Mouse (Mus musculus): ENCODE data around the gene Trmt1. TPM values are rescaled to one million over a fixed set of nuclear protein-coding genes. Genes with fewer than 3 reads are reported as not detected.
A peak's percentile ranks its signal among the peaks of the same experiment; 100 is the strongest.

The Trmt1 gene
- polyA plus RNA-seq, 1 experiment from 2014 or later: 65.7 TPM

- no peak overlapping the region; the same call in 1 of the 2 replicates for H3K9ac ChIP-seq (ENCODE audit: low read length)
- no peaks in the 10 kb centered on the region for H3K9me3 ChIP-seq (ENCODE audit: control insufficient read depth, low read length)
- no peak for DNase-seq (ENCODE audit: low spot score)
- H3K27me3 ChIP-seq (ENCODE audit: control insufficient read depth, insufficient read depth, low read length): peaks cover 23% of the 10 kb centered on the region
- H3K27ac ChIP-seq (replicated peaks; ENCODE audit: low read depth, low read length): peak overlapping the region; percentile 49; the same call in 1 of the 2 replicates
- H3K4me1 ChIP-seq (ENCODE audit: control insufficient read depth, insufficient read depth, low read length): peaks cover 80% of the 10 kb centered on the region
- H3K36me3 ChIP-seq (ENCODE audit: control insufficient read depth, insufficient read depth, low read length): no peaks in the 10 kb centered on the region
- no peak overlapping the region for H3K4me3 ChIP-seq (ENCODE audit: low read depth, low read length)
- WGBS: 36% methylated on average over 10 of the region's 10 CpGs
- no peak for ATAC-seq (ENCODE audit: insufficient number of reproducible peaks, low FRiP score, low TSS enrichment, low read depth)
- no peak overlapping the region for H3K4me2 ChIP-seq (ENCODE audit: low read depth, severe bottlenecking)
These were observed 52.8 kb downstream of the Trmt1 start for GRCm38 (mm10) chr8:84738715-84739400.

GRCm38 (mm10) chr8:84739401-84739742 lies 53.3 kb downstream of the Trmt1 start:
- Histone ChIP-seq H3K9me3 (ENCODE audit: control insufficient read depth, low read length) (no peaks in the 10 kb centered on the region), H3K36me3 (ENCODE audit: control insufficient read depth, insufficient read depth, low read length) (no peaks in the 10 kb centered on the region), H3K4me2 (ENCODE audit: low read depth, severe bottlenecking) (no peak overlapping the region), H3K9ac (ENCODE audit: low read length) (no peak overlapping the region), H3K27ac (replicated peaks; ENCODE audit: low read depth, low read length) (peak overlapping the region; percentile 56; the same call in 1 of the 2 replicates), H3K27me3 (ENCODE audit: control insufficient read depth, insufficient read depth, low read length) (peaks cover 23% of the 10 kb centered on the region), H3K4me3 (ENCODE audit: low read depth, low read length) (no peak overlapping the region), H3K4me1 (ENCODE audit: control insufficient read depth, insufficient read depth, low read length) (peaks cover 85% of the 10 kb centered on the region)
- no peak for ATAC-seq (ENCODE audit: insufficient number of reproducible peaks, low FRiP score, low TSS enrichment, low read depth)
- DNase-seq (ENCODE audit: low spot score): no peak
- 0% methylated on average over 1 of the region's 1 CpGs for WGBS

- H3K27me3 ChIP-seq (ENCODE audit: control insufficient read depth, insufficient read depth, low read length): peaks cover 20% of the 10 kb centered on the region
- H3K9ac ChIP-seq (ENCODE audit: low read length): 0 out of 2 replicates have a peak overlapping the region, but pooled peaks have one; percentile 43
- peak overlapping the region; percentile 100 for H3K27ac ChIP-seq (replicated peaks; ENCODE audit: low read depth, low read length)
- WGBS: 26% methylated on average over 13 of the region's 13 CpGs
- H3K36me3 ChIP-seq (ENCODE audit: control insufficient read depth, insufficient read depth, low read length): no peaks in the 10 kb centered on the region
- no peaks in the 10 kb centered on the region for H3K9me3 ChIP-seq (ENCODE audit: control insufficient read depth, low read length)
- no peak overlapping the region for H3K4me3 ChIP-seq (ENCODE audit: low read depth, low read length)
- peaks cover 97% of the 10 kb centered on the region for H3K4me1 ChIP-seq (ENCODE audit: control insufficient read depth, insufficient read depth, low read length)
- no peak overlapping the region for H3K4me2 ChIP-seq (ENCODE audit: low read depth, severe bottlenecking)
- no peak for ATAC-seq (ENCODE audit: insufficient number of reproducible peaks, low FRiP score, low TSS enrichment, low read depth)
- no peak for DNase-seq (ENCODE audit: low spot score)
These were observed 55.1 kb downstream of the Trmt1 start for GRCm38 (mm10) chr8:84740895-84741843.

- peak overlapping the region; percentile 100 for H3K27ac ChIP-seq (replicated peaks; ENCODE audit: low read depth, low read length)
- peak; percentile 88 for ATAC-seq (ENCODE audit: insufficient number of reproducible peaks, low FRiP score, low TSS enrichment, low read depth)
- DNase-seq (ENCODE audit: low spot score): peak; percentile 93
These were observed 56.3 kb downstream of the Trmt1 start for GRCm38 (mm10) chr8:84742171-84743053.

GRCm38 (mm10) chr8:84743054-84743415 lies 56.9 kb downstream of the Trmt1 start:
- Histone ChIP-seq H3K4me3 (ENCODE audit: low read depth, low read length) (peak overlapping the region; percentile 22), H3K4me1 (ENCODE audit: control insufficient read depth, insufficient read depth, low read length) (peaks cover 93% of the 10 kb centered on the region), H3K27me3 (ENCODE audit: control insufficient read depth, insufficient read depth, low read length) (peaks cover 28% of the 10 kb centered on the region), H3K36me3 (ENCODE audit: control insufficient read depth, insufficient read depth, low read length) (no peaks in the 10 kb centered on the region), H3K27ac (replicated peaks; ENCODE audit: low read depth, low read length) (peak overlapping the region; percentile 100), H3K9me3 (ENCODE audit: control insufficient read depth, low read length) (no peaks in the 10 kb centered on the region), H3K9ac (ENCODE audit: low read length) (peak overlapping the region; percentile 45; the same call in 1 of the 2 replicates), H3K4me2 (ENCODE audit: low read depth, severe bottlenecking) (peak overlapping the region; percentile 49)
- no peak for DNase-seq (ENCODE audit: low spot score)
- ATAC-seq (ENCODE audit: insufficient number of reproducible peaks, low FRiP score, low TSS enrichment, low read depth): peak; percentile 49
- WGBS: 2% methylated on average over 10 of the region's 10 CpGs

More at GRCm38 (mm10) chr8:84742171-84743053, 56.3 kb downstream of the Trmt1 start:
- H3K27me3 ChIP-seq (ENCODE audit: control insufficient read depth, insufficient read depth, low read length): peaks cover 26% of the 10 kb centered on the region
- H3K4me2 ChIP-seq (ENCODE audit: low read depth, severe bottlenecking): peak overlapping the region; percentile 49
- H3K4me3 ChIP-seq (ENCODE audit: low read depth, low read length): peak overlapping the region; percentile 22
- H3K9me3 ChIP-seq (ENCODE audit: control insufficient read depth, low read length): no peaks in the 10 kb centered on the region
- H3K9ac ChIP-seq (ENCODE audit: low read length): peak overlapping the region; percentile 45
- WGBS: under 1% methylated on average over 32 of the region's 32 CpGs
- peaks cover 99% of the 10 kb centered on the region for H3K4me1 ChIP-seq (ENCODE audit: control insufficient read depth, insufficient read depth, low read length)
- no peaks in the 10 kb centered on the region for H3K36me3 ChIP-seq (ENCODE audit: control insufficient read depth, insufficient read depth, low read length)

GRCm38 (mm10) chr8:84743517-84744420 lies 57.7 kb downstream of the Trmt1 start:
- ATAC-seq (ENCODE audit: insufficient number of reproducible peaks, low FRiP score, low TSS enrichment, low read depth): peak; percentile 40; the same call in 1 of the 2 replicates
- peak; percentile 88 for DNase-seq (ENCODE audit: low spot score)
- H3K9ac ChIP-seq (ENCODE audit: low read length): peak overlapping the region; percentile 53
- peaks cover 86% of the 10 kb centered on the region for H3K4me1 ChIP-seq (ENCODE audit: control insufficient read depth, insufficient read depth, low read length)
- WGBS: 8% methylated on average over 16 of the region's 17 CpGs
- peak overlapping the region; percentile 49 for H3K4me2 ChIP-seq (ENCODE audit: low read depth, severe bottlenecking)
- H3K4me3 ChIP-seq (ENCODE audit: low read depth, low read length): peak overlapping the region; percentile 22; the same call in 1 of the 2 replicates
- H3K27ac ChIP-seq (replicated peaks; ENCODE audit: low read depth, low read length): peak overlapping the region; percentile 100
- no peaks in the 10 kb centered on the region for H3K36me3 ChIP-seq (ENCODE audit: control insufficient read depth, insufficient read depth, low read length)
- peaks cover 25% of the 10 kb centered on the region for H3K27me3 ChIP-seq (ENCODE audit: control insufficient read depth, insufficient read depth, low read length)
- H3K9me3 ChIP-seq (ENCODE audit: control insufficient read depth, low read length): no peaks in the 10 kb centered on the region

Measured in limb, embryonic 11.5 days (tissue).